Mouse (Mus musculus) midbrain, embryonic 10.5 days (tissue): Measurements from ENCODE around the gene Rcor2. TPM values are rescaled to one million over a fixed set of nuclear protein-coding genes. Genes with fewer than 3 reads are reported as not detected.

Experiments
- DNase-seq: peaks from one replicate; pipeline ENCODE4 v3.0.0-alpha.2; 2017; ENCODE audit warnings: low spot score
- H3K27ac ChIP-seq: fragments of 300-500 bp; sonication (generic); replicated peaks from 2 replicates; pipeline ENCODE4 v1.5.1; 2016; ENCODE audit warnings: mild to moderate bottlenecking
- H3K27me3 ChIP-seq: fragments of 300-500 bp; sonication (generic); 2 replicates; pipeline ENCODE4 v1.6.1; 2016; ENCODE audit warnings: low read depth, mild to moderate bottlenecking; ENCODE audit not compliant: poor library complexity, severe bottlenecking
- H3K36me3 ChIP-seq: fragments of 300-500 bp; sonication (generic); 2 replicates; pipeline ENCODE4 v1.6.1; 2016; ENCODE audit warnings: mild to moderate bottlenecking, moderate library complexity
- H3K4me1 ChIP-seq: fragments of 300-500 bp; sonication (generic); 2 replicates; pipeline ENCODE4 v1.6.1; 2016
- H3K4me3 ChIP-seq: fragments of 300-500 bp; sonication (generic); 2 replicates; pipeline ENCODE4 v1.5.1; 2016; ENCODE audit warnings: mild to moderate bottlenecking, moderate library complexity
- H3K9me3 ChIP-seq: fragments of 300-500 bp; sonication (generic); replicated peaks from 2 replicates; pipeline ENCODE4 v1.6.1; 2016; ENCODE audit warnings: mild to moderate bottlenecking
- WGBS: fragments of 180-500 bp; shearing (Covaris S2); methylation state at CpG from one replicate; pipeline ENCODE4 v1.1.7; 2016; 5-methylcytosine and 5-hydroxymethylcytosine counted together
- polyA plus RNA-seq: library from polyadenylated mRNA; unstranded; fragments of >200 nt; fragmentation: Nextera tagmentation; extraction: Ambion mirVana; gene quantifications from 2 replicates; pipeline ENCODE4 v1.2.1, GENCODE M21; 2016

Gene Rcor2
- polyA plus RNA-seq, 1 experiment from 2014 or later, result 62.2 TPM

DNA sequence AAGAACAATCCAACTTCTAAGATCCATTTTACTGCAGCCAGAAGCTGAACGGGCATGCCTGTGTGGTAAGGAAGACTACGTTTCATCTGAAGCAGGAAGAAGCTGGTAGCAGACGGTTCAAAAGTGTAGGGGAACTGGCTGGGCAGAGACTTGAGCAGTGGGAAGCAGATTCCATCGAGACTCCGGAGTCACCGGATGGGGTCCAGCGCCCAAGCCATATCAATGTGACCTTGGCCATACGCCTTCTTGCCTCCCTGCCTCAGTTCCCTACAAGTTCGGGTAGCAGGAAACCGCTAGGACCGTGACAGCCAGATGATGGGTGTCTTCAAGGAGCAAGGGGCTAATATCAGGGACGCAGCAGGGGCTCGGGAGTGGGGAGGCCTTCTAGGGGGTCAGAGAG lies 26.8 kb upstream of the Rcor2 start:
- Histone ChIP-seq H3K9me3 (no peaks in the 10 kb centered on the region), H3K27ac (peak overlapping the region; percentile 96), H3K36me3 (peaks cover 35% of the 10 kb centered on the region), H3K27me3 (peaks cover 20% of the 10 kb centered on the region), H3K4me1 (peaks cover 28% of the 10 kb centered on the region), H3K4me3 (peak overlapping the region; percentile 87)
- 7% methylated on average over 13 of the region's 13 CpGs for WGBS
- DNase-seq, result no peak

GRCm38 (mm10) chr19:7240782-7241690 lies 26.1 kb upstream of the Rcor2 start, which contains the start of gene Naa40:
Gene Naa40, minus strand, starts transcription at chr19:7241183.
- peak within 1 kb of the TSS; percentile 96 for H3K27ac ChIP-seq
- H3K9me3 ChIP-seq, result no peaks in the 10 kb centered on the region
- WGBS, result 1% methylated on average over 80 of the region's 80 CpGs
- H3K27me3 ChIP-seq, result peaks cover 20% of the 10 kb centered on the region
- H3K4me3 ChIP-seq, result peak within 1 kb of the TSS; percentile 87
- H3K4me1 ChIP-seq, result peaks cover 28% of the 10 kb centered on the region
- peaks cover 29% of the 10 kb centered on the region for H3K36me3 ChIP-seq
- peak; percentile 93 for DNase-seq

DNA sequence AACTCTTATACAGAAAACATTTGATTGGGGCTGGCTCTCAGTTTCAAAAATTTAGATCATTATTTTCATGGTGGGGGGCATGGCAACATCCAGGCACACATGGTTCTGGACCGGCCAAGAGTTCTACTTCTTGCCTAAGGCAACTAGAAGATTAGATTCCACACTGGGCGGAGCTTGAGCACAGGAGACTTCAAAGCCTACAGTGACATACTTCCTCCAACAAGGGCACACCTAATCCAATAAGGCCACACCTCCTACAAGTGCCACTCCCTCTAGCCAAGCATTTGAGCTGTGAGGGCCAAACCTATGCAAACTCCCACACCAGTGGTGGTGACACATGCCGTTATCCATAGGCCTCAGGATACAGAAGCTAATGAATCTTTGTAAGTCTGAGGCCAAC lies 21.1 kb upstream of the Rcor2 start:
- WGBS, result 96% methylated on average over 3 of the region's 3 CpGs
- peaks cover 20% of the 10 kb centered on the region for H3K27me3 ChIP-seq

GRCm38 (mm10) chr19:7257881-7258280 lies 9.2 kb upstream of the Rcor2 start:
- Histone ChIP-seq H3K27ac (no peak overlapping the region), H3K4me3 (no peak overlapping the region), H3K36me3 (no peaks in the 10 kb centered on the region), H3K27me3 (no peaks in the 10 kb centered on the region), H3K9me3 (peaks cover 5% of the 10 kb centered on the region; the same call in 1 of the 2 replicates), H3K4me1 (no peaks in the 10 kb centered on the region)
- 89% methylated on average over 5 of the region's 5 CpGs for WGBS
- no peak for DNase-seq

More for the DNA sequence above, 21.1 kb upstream of the Rcor2 start:
- no peak overlapping the region for H3K27ac ChIP-seq
- no peak for DNase-seq
- peaks cover 7% of the 10 kb centered on the region for H3K4me1 ChIP-seq
- no peaks in the 10 kb centered on the region for H3K36me3 ChIP-seq
- no peak overlapping the region for H3K4me3 ChIP-seq
- H3K9me3 ChIP-seq, result no peaks in the 10 kb centered on the region

DNA sequence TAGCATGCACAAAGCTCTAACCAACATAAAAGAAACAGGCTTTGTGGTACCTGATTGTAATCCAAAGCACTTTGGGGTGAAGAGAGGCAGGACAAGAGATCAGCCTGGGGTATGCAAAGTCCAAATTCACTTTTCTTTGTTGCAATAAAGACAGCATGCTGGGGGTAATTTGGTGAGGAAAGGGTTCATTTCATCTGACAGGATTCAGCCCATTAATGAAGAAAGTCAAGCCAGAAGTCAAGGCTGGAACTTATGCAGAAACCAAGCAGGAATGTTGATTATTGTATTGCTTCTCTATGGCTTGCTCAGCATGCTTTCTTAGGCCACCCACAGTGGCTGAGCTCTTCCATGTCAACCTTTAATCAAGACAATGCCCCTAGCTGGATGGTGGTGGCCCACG lies 5.6 kb upstream of the Rcor2 start:
- Histone ChIP-seq H3K27ac (no peak overlapping the region), H3K36me3 (no peaks in the 10 kb centered on the region), H3K9me3 (peaks cover 5% of the 10 kb centered on the region; the same call in 1 of the 2 replicates), H3K4me1 (peaks cover 32% of the 10 kb centered on the region), H3K4me3 (no peak overlapping the region), H3K27me3 (no peaks in the 10 kb centered on the region)
- DNase-seq, result no peak
- 86% methylated on average over 1 of the region's 1 CpGs for WGBS

DNA sequence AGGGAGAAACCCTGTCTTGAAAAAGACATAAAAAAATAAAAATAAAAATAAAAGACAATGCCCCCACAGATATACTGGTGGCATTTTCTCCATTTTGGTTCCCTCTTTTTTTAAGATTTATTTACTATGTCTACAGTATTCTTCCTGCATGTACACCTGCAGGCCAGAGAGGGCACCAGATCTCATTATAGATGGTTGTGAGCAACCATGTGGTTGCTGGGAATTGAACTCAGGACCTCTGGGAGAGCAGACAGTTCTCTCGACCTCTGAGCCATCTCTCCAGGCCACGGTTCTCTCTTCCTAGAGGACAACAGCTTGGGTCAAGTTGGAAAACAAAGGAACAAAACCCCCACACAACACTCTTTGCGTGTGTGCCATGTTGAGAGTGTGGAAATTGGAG lies 5.2 kb upstream of the Rcor2 start:
- no peak overlapping the region for H3K4me3 ChIP-seq
- 93% methylated on average over 3 of the region's 3 CpGs for WGBS
- H3K27me3 ChIP-seq, result no peaks in the 10 kb centered on the region
- DNase-seq, result no peak
- peaks cover 37% of the 10 kb centered on the region for H3K4me1 ChIP-seq
- peaks cover 5% of the 10 kb centered on the region; the same call in 1 of the 2 replicates for H3K9me3 ChIP-seq
- no peaks in the 10 kb centered on the region for H3K36me3 ChIP-seq
- no peak overlapping the region for H3K27ac ChIP-seq

DNA sequence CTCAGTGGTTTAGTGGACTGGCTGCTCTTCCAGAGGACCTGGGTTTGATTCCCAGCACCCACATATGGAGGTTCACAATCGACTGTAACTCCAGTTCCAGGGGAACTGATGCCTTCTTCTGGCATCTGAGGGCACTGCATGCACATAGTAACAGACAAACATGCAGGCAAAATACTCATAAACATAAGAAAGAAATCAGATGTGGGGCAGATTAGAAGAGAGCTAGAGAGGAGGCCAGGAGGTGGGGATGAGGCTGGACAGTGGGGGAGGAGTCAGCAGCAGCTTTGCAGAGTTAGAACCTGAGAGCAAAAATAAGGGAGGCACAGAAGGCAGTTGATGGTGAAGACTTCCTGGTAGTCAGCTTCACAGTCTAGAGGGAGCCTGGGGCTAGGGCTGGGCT lies 4.5 kb upstream of the Rcor2 start:
- Histone ChIP-seq H3K9me3 (peaks cover 5% of the 10 kb centered on the region; the same call in 1 of the 2 replicates), H3K36me3 (no peaks in the 10 kb centered on the region), H3K4me3 (no peak overlapping the region), H3K27ac (0 out of 2 replicates have a peak overlapping the region, but pooled peaks have one; percentile 100), H3K27me3 (no peaks in the 10 kb centered on the region), H3K4me1 (peaks cover 43% of the 10 kb centered on the region)
- 89% methylated on average over 1 of the region's 1 CpGs for WGBS
- no peak for DNase-seq

DNA sequence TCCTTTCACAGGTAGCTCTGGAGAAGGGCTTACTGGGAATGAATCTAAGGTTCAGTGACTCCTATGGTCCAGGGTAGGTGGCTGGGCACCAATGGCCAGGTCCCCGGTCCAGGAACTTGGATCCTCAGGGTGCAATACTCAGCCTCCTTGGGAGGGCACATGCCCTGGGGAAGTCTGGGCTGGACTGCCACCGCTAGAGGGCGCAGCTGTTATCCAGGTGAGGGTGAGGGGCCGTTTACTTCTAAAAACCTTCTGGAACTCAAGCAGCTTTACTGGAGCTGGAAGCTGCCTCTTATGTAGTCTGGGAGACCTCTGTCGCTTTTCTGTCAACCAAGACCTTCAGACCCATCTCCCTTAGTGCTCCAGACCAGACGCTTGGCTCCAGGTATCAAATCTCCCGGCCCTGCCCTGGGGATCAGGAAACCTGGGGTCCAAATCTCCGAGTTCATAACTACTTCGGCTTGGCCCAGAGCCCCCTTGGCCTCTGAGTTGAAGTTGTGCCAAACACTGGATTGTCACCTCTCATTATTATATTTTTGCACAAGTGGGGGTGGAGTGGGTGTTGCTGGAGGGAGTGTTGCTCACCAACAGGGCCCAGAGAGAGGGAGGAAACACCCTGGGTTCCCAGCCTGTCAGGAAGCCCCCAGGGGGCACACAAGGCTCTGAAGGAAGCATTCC lies 2.9 kb upstream of the Rcor2 start:
- H3K4me1 ChIP-seq, result peaks cover 52% of the 10 kb centered on the region
- WGBS, result 20% methylated on average over 9 of the region's 9 CpGs
- peak; percentile 83 for DNase-seq
- H3K9me3 ChIP-seq, result peaks cover 5% of the 10 kb centered on the region; the same call in 1 of the 2 replicates
- H3K36me3 ChIP-seq, result no peaks in the 10 kb centered on the region
- peak overlapping the region; percentile 100 for H3K27ac ChIP-seq
- peak overlapping the region; percentile 98 for H3K4me3 ChIP-seq
- H3K27me3 ChIP-seq, result no peaks in the 10 kb centered on the region

- Histone ChIP-seq H3K9me3 (peaks cover 5% of the 10 kb centered on the region; the same call in 1 of the 2 replicates), H3K27ac (peak overlapping the region; percentile 100), H3K4me3 (peak overlapping the region; percentile 98), H3K4me1 (peaks cover 58% of the 10 kb centered on the region), H3K27me3 (no peaks in the 10 kb centered on the region), H3K36me3 (peaks cover 4% of the 10 kb centered on the region)
- peak; percentile 69 for DNase-seq
- 2% methylated on average over 6 of the region's 6 CpGs for WGBS
These were observed 2.3 kb upstream of the Rcor2 start for GRCm38 (mm10) chr19:7264766-7265331.

- no peaks in the 10 kb centered on the region for H3K27me3 ChIP-seq
- H3K4me1 ChIP-seq, result peaks cover 66% of the 10 kb centered on the region
- WGBS, result 9% methylated on average over 14 of the region's 14 CpGs
- peaks cover 12% of the 10 kb centered on the region for H3K36me3 ChIP-seq
- H3K27ac ChIP-seq, result peak overlapping the region; percentile 100
- peak; percentile 89 for DNase-seq
- peaks cover 5% of the 10 kb centered on the region; the same call in 1 of the 2 replicates for H3K9me3 ChIP-seq
- H3K4me3 ChIP-seq, result peak overlapping the region; percentile 98
These were observed 1.5 kb upstream of the Rcor2 start for GRCm38 (mm10) chr19:7265478-7266191.

DNA sequence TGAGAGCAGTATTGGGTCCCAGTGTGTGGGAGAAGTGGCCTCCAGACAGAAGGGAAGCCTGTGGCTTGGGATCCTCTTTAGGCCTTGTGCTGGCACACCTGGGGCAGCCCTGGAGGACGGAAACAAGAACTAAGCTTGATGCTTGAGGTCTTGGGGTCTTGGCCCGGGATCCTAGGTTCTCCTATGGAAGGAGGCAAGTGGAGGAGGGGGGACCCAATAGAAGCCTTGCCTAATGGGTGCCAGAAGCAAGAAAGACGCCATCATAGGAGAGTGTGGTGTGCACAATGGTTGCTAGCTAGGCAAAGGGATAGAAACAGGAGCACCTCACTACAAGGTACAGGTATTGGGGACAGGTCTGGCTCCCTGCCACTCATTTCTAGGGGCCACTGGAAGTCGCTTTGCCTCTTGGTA lies 699 bp upstream of the Rcor2 start:
- 21% methylated on average over 4 of the region's 4 CpGs for WGBS

More for the DNA sequence above, 699 bp upstream of the Rcor2 start:
- Histone ChIP-seq H3K27ac (peak overlapping the region; percentile 100), H3K4me3 (peak overlapping the region; percentile 98), H3K9me3 (peaks cover 5% of the 10 kb centered on the region; the same call in 1 of the 2 replicates), H3K36me3 (peaks cover 20% of the 10 kb centered on the region), H3K27me3 (no peaks in the 10 kb centered on the region), H3K4me1 (peaks cover 74% of the 10 kb centered on the region)
- DNase-seq, result no peak
